Mouse (Mus musculus): Measurements from ENCODE around the gene Atp5d. TPM values are rescaled to one million over a fixed set of nuclear protein-coding genes. Genes with fewer than 3 reads are reported as not detected.

Atp5d gene
- polyA plus RNA-seq, 1 experiment from 2014 or later: 465 TPM

- H3K4me3 ChIP-seq (replicated peaks): no peak overlapping the region
- H3K27ac ChIP-seq: no peak overlapping the region
- H3K9ac ChIP-seq (replicated peaks): 0 out of 2 replicates have a peak overlapping the region, but pooled peaks have one; percentile 1
- no peak for ATAC-seq (ENCODE audit: insufficient number of reproducible peaks, insufficient read depth, low FRiP score, low TSS enrichment, low read depth)
- no peak overlapping the region for H3K4me2 ChIP-seq
- WGBS: 82% methylated on average over 6 of the region's 6 CpGs
- H3K36me3 ChIP-seq: peaks cover 4% of the 10 kb centered on the region
- peaks cover 19% of the 10 kb centered on the region for H3K4me1 ChIP-seq (replicated peaks)
- H3K27me3 ChIP-seq: peaks cover 44% of the 10 kb centered on the region
- no peaks in the 10 kb centered on the region for H3K9me3 ChIP-seq
These were observed 55.5 kb downstream of the Atp5d start for GRCm38 (mm10) chr10:80193976-80194375.

GRCm38 (mm10) chr10:80194441-80194840 is 56.0 kb downstream of the Atp5d start:
- H3K4me3 ChIP-seq (replicated peaks): no peak overlapping the region
- WGBS: 60% methylated on average over 8 of the region's 8 CpGs
- H3K27ac ChIP-seq: no peak overlapping the region

More at GRCm38 (mm10) chr10:80194441-80194840, 56.0 kb downstream of the Atp5d start:
- no peak for ATAC-seq (ENCODE audit: insufficient number of reproducible peaks, insufficient read depth, low FRiP score, low TSS enrichment, low read depth)
- no peaks in the 10 kb centered on the region for H3K36me3 ChIP-seq
- no peak overlapping the region for H3K9ac ChIP-seq (replicated peaks)
- peaks cover 16% of the 10 kb centered on the region for H3K4me1 ChIP-seq (replicated peaks)
- no peak overlapping the region for H3K4me2 ChIP-seq
- peaks cover 40% of the 10 kb centered on the region for H3K27me3 ChIP-seq
- H3K9me3 ChIP-seq: no peaks in the 10 kb centered on the region

Other genes with a start within 250 kb of the Atp5d start
- not detected in 2 replicates for gene Cfd, start 247.8 kb upstream of the Atp5d start, polyA plus RNA-seq (2016; fragmentation: Nextera tagmentation; extraction: Ambion mirVana)
- 50.8 and 53.7 TPM in 2 replicates for gene Med16, start 229.7 kb upstream of the Atp5d start, polyA plus RNA-seq (2016; fragmentation: Nextera tagmentation; extraction: Ambion mirVana)
- 5.5 and 21.1 TPM in 2 replicates for gene Gm26602, start 227.8 kb upstream of the Atp5d start, polyA plus RNA-seq (2016; fragmentation: Nextera tagmentation; extraction: Ambion mirVana)
- gene Kiss1r, start 221.7 kb upstream of the Atp5d start, polyA plus RNA-seq (2016; fragmentation: Nextera tagmentation; extraction: Ambion mirVana): 1.1 and 1.2 TPM in 2 replicates
- 149 and 161 TPM in 2 replicates for gene R3hdm4, start 217.4 kb upstream of the Atp5d start, polyA plus RNA-seq (2016; fragmentation: Nextera tagmentation; extraction: Ambion mirVana)
- 8.4 and 8.6 TPM in 2 replicates for gene Arid3a, start 211.6 kb upstream of the Atp5d start, polyA plus RNA-seq (2016; fragmentation: Nextera tagmentation; extraction: Ambion mirVana)
- 120 and 122 TPM in 2 replicates for gene Wdr18, start 178.5 kb upstream of the Atp5d start, polyA plus RNA-seq (2016; fragmentation: Nextera tagmentation; extraction: Ambion mirVana)
- 0.54 and 0.68 TPM in 2 replicates for gene Grin3b, start 167.9 kb upstream of the Atp5d start, polyA plus RNA-seq (2016; fragmentation: Nextera tagmentation; extraction: Ambion mirVana)
- 20.7 and 22.5 TPM in 2 replicates for gene Tmem259, start 154.3 kb upstream of the Atp5d start, polyA plus RNA-seq (2016; fragmentation: Nextera tagmentation; extraction: Ambion mirVana)
- 216 and 240 TPM in 2 replicates for gene Cnn2, start 150.0 kb upstream of the Atp5d start, polyA plus RNA-seq (2016; fragmentation: Nextera tagmentation; extraction: Ambion mirVana)
- 2.1 and 2.3 TPM in 2 replicates for gene Abca7, start 142.1 kb upstream of the Atp5d start, polyA plus RNA-seq (2016; fragmentation: Nextera tagmentation; extraction: Ambion mirVana)
- 12.5 and 12.6 TPM in 2 replicates for gene Arhgap45, start 122.0 kb upstream of the Atp5d start, polyA plus RNA-seq (2016; fragmentation: Nextera tagmentation; extraction: Ambion mirVana)
- gene Polr2e, start 98.8 kb upstream of the Atp5d start, polyA plus RNA-seq (2016; fragmentation: Nextera tagmentation; extraction: Ambion mirVana): 241 and 251 TPM in 2 replicates
- 463 and 494 TPM in 2 replicates for gene Gpx4, start 91.5 kb upstream of the Atp5d start, polyA plus RNA-seq (2016; fragmentation: Nextera tagmentation; extraction: Ambion mirVana)
- 13.9 and 14.4 TPM in 2 replicates for gene Sbno2, start 33.1 kb upstream of the Atp5d start, polyA plus RNA-seq (2016; fragmentation: Nextera tagmentation; extraction: Ambion mirVana)
- 16.1 and 18.1 TPM in 2 replicates for gene Stk11, start 22.8 kb upstream of the Atp5d start, polyA plus RNA-seq (2016; fragmentation: Nextera tagmentation; extraction: Ambion mirVana)
- 4.9 and 5.6 TPM in 2 replicates for gene Cbarp, start 2.2 kb downstream of the Atp5d start, polyA plus RNA-seq (2016; fragmentation: Nextera tagmentation; extraction: Ambion mirVana)
- gene Midn, start 9.6 kb downstream of the Atp5d start, polyA plus RNA-seq (2016; fragmentation: Nextera tagmentation; extraction: Ambion mirVana): 30.6 and 38.0 TPM in 2 replicates
- gene Cirbp, start 27.4 kb downstream of the Atp5d start, polyA plus RNA-seq (2016; fragmentation: Nextera tagmentation; extraction: Ambion mirVana): 166 and 175 TPM in 2 replicates
- 9.1 and 9.5 TPM in 2 replicates for gene 1600002K03Rik, start 34.3 kb downstream of the Atp5d start, polyA plus RNA-seq (2016; fragmentation: Nextera tagmentation; extraction: Ambion mirVana)
- gene Efna2, start 40.9 kb downstream of the Atp5d start, polyA plus RNA-seq (2016; fragmentation: Nextera tagmentation; extraction: Ambion mirVana): 60.3 and 62.2 TPM in 2 replicates
- 103 and 112 TPM in 2 replicates for gene Mum1, start 87.8 kb downstream of the Atp5d start, polyA plus RNA-seq (2016; fragmentation: Nextera tagmentation; extraction: Ambion mirVana)
- gene Ndufs7, start 110.5 kb downstream of the Atp5d start, polyA plus RNA-seq (2016; fragmentation: Nextera tagmentation; extraction: Ambion mirVana): 258 and 278 TPM in 2 replicates
- 30.7 and 31.9 TPM in 2 replicates for gene Gamt, start 122.4 kb downstream of the Atp5d start, polyA plus RNA-seq (2016; fragmentation: Nextera tagmentation; extraction: Ambion mirVana)
- 69.1 and 71.0 TPM in 2 replicates for gene Dazap1, start 122.9 kb downstream of the Atp5d start, polyA plus RNA-seq (2016; fragmentation: Nextera tagmentation; extraction: Ambion mirVana)
- 926 and 930 TPM in 2 replicates for gene Rps15, start 153.8 kb downstream of the Atp5d start, polyA plus RNA-seq (2016; fragmentation: Nextera tagmentation; extraction: Ambion mirVana)
- gene Apc2, start 157.3 kb downstream of the Atp5d start, polyA plus RNA-seq (2016; fragmentation: Nextera tagmentation; extraction: Ambion mirVana): 4.7 and 5.3 TPM in 2 replicates
- gene 2310011J03Rik, start 181.9 kb downstream of the Atp5d start, polyA plus RNA-seq (2016; fragmentation: Nextera tagmentation; extraction: Ambion mirVana): 48.1 and 50.5 TPM in 2 replicates
- 6.3 and 6.6 TPM in 2 replicates for gene Pcsk4, start 190.9 kb downstream of the Atp5d start, polyA plus RNA-seq (2016; fragmentation: Nextera tagmentation; extraction: Ambion mirVana)
- gene Reep6, start 191.3 kb downstream of the Atp5d start, polyA plus RNA-seq (2016; fragmentation: Nextera tagmentation; extraction: Ambion mirVana): 4.1 and 4.6 TPM in 2 replicates
- gene Adamtsl5, start 209.8 kb downstream of the Atp5d start, polyA plus RNA-seq (2016; fragmentation: Nextera tagmentation; extraction: Ambion mirVana): 0.70 and 0.88 TPM in 2 replicates
- gene Plk5, start 217.8 kb downstream of the Atp5d start, polyA plus RNA-seq (2016; fragmentation: Nextera tagmentation; extraction: Ambion mirVana): 1.2 and 1.3 TPM in 2 replicates
- 12.5 and 15.2 TPM in 2 replicates for gene Mex3d, start 249.0 kb downstream of the Atp5d start, polyA plus RNA-seq (2016; fragmentation: Nextera tagmentation; extraction: Ambion mirVana)